Mouse (Mus musculus) intestine, embryonic 15.5 days (tissue): Measurements from ENCODE around the gene Fam228a. TPM values are rescaled to one million over a fixed set of nuclear protein-coding genes. Genes with fewer than 3 reads are reported as not detected.
"Not testable (repeated sequence)": the region's sequence is repeated elsewhere in the genome, so short reads cannot be mapped to it uniquely, and the experiment has no call there.

Experiments used
- ATAC-seq: fragments of 200-750 bp; cut with Nextera tagmentation; 2 replicates; pipeline ENCODE4 v1.8.0; 2017; ENCODE audit warnings: moderate TSS enrichment, moderate library complexity
- H3K27ac ChIP-seq: fragments of 300-500 bp; sonication (generic); 2 replicates; pipeline ENCODE4 v1.5.1; 2015; ENCODE audit warnings: mild to moderate bottlenecking, inconsistent platforms
- H3K27me3 ChIP-seq: fragments of 300-500 bp; sonication (generic); replicated peaks from 2 replicates; pipeline ENCODE4 v1.6.1; 2015; ENCODE audit warnings: inconsistent platforms
- H3K36me3 ChIP-seq: fragments of 300-500 bp; sonication (generic); 2 replicates; pipeline ENCODE4 v1.6.1; 2015; ENCODE audit warnings: inconsistent platforms
- H3K4me1 ChIP-seq: fragments of 300-500 bp; sonication (generic); replicated peaks from 2 replicates; pipeline ENCODE4 v1.6.1; 2015; ENCODE audit warnings: inconsistent platforms
- H3K4me2 ChIP-seq: fragments of 300-500 bp; sonication (generic); replicated peaks from 2 replicates; pipeline ENCODE4 v1.6.1; 2015; ENCODE audit warnings: mild to moderate bottlenecking, inconsistent platforms
- H3K4me3 ChIP-seq: fragments of 300-500 bp; sonication (generic); replicated peaks from 2 replicates; pipeline ENCODE4 v1.5.1; 2015; ENCODE audit warnings: inconsistent platforms
- H3K9ac ChIP-seq: fragments of 300-500 bp; sonication (generic); 2 replicates; pipeline ENCODE4 v1.6.1; 2015; ENCODE audit warnings: inconsistent platforms
- H3K9me3 ChIP-seq: fragments of 300-500 bp; sonication (generic); 2 replicates; pipeline ENCODE4 v1.6.1; 2016; ENCODE audit warnings: inconsistent platforms
- WGBS: fragments of 180-500 bp; shearing (Covaris S2); methylation state at CpG from one replicate; pipeline ENCODE4 v1.1.7; 2015; 5-methylcytosine and 5-hydroxymethylcytosine counted together
- polyA plus RNA-seq: library from polyadenylated mRNA; unstranded; fragments of >200 nt; fragmentation: Nextera tagmentation; extraction: Ambion mirVana; gene quantifications from 2 replicates; pipeline ENCODE4 v1.2.1, GENCODE M21; 2015

Gene Fam228a
- polyA plus RNA-seq, 1 experiment from 2014 or later, result 0.14 TPM

DNA sequence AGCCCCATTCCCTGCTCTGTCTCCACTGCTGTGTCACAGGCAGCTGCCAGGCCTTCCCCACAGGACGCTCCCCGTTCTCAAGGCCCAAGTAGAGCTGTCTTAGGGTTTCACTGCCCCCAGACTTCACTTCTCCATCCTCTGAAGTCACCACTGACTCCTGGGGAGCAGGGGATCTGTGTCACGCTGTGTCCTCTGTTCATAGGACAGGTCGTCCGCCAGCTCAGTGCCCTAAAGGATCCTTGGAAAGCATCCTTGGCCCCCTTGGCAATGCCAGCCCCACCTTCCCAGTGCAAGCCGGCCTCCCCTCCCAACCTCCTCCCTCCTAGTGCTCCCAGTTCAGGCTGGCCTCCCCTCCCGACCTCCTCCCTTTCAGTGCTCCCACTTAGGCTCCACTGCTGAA lies 28.3 kb downstream of the Fam228a start:
- Histone ChIP-seq H3K9ac (no peak overlapping the region), H3K4me2 (no peak overlapping the region), H3K27me3 (no peaks in the 10 kb centered on the region), H3K4me3 (no peak overlapping the region), H3K27ac (no peak overlapping the region), H3K9me3 (no peaks in the 10 kb centered on the region), H3K36me3 (peaks cover 25% of the 10 kb centered on the region), H3K4me1 (no peaks in the 10 kb centered on the region)
- 90% methylated on average over 7 of the region's 7 CpGs for WGBS
- ATAC-seq, result no peak

DNA sequence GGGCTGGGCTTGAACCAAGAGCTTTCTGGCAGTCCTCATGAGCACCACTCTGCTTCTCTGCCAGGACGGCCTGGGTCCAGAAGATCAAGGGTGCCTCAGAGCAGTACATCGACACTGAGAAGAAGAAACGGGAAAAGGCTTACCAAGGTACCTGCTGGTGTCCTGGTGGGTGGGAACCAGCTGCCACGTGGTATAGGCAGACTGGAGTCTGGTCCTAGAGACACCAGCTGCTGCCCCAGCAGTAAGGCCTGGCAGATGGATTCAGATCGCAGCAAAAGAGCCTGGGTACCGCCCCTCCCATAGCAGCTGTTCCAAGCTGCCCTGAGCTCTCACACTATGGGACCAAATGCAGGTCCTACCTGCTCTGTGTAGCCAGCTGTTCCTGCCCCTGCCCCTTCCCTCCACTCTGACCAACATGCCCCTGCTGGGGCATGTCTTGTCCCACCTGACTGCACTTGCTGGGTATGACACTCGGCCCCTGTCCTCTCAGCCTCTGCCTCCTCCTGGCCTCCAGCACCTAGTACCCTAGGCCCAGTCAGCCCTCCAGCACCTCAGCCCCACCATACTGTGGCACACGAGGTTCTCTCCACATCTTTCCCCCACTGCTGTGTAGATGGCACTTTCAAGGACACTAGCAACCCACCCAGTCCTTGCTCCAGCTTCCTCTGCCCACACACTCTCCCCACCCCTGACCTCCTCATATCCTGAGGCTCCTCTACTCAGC lies 29.2 kb downstream of the Fam228a start:
- Histone ChIP-seq H3K27ac (no peak overlapping the region), H3K27me3 (no peaks in the 10 kb centered on the region), H3K36me3 (peaks cover 25% of the 10 kb centered on the region), H3K4me1 (no peaks in the 10 kb centered on the region), H3K4me3 (no peak overlapping the region), H3K4me2 (no peak overlapping the region), H3K9ac (no peak overlapping the region), H3K9me3 (no peaks in the 10 kb centered on the region)
- WGBS, result 80% methylated on average over 8 of the region's 8 CpGs
- ATAC-seq, result peak; percentile 31; the same call in 1 of the 2 replicates

- Histone ChIP-seq H3K36me3 (peaks cover 25% of the 10 kb centered on the region), H3K27ac (no peak overlapping the region), H3K4me3 (no peak overlapping the region), H3K4me1 (no peaks in the 10 kb centered on the region), H3K27me3 (no peaks in the 10 kb centered on the region), H3K9ac (no peak overlapping the region), H3K9me3 (no peaks in the 10 kb centered on the region), H3K4me2 (no peak overlapping the region)
- WGBS, result 89% methylated on average over 4 of the region's 4 CpGs
- ATAC-seq, result no peak
Measured at GRCm38 (mm10) chr12:4708296-4708695, 29.9 kb downstream of the Fam228a start.

DNA sequence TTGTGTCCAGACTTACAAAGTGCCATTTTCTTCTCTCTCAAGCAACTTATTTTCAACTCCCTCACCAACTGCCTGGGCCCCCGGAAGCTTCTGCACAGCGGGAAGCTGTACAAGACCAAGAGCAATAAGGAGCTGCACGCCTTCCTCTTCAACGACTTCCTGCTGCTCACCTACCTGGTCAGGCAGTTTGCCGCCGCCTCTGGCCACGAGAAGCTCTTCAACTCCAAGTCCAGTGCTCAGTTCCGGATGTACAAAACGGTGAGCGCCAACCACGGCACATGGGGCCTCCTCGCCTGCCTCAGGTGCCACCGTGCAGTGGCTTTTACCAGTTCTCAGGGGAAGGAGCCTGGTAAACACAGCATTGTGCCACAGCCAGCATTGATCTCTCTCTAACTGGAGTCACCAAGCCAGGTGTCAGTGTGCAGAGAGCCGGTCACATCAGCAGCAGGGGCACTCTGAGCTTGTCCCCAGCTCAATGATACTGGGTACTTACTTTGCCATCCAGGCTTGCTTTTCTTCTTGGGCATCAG lies 30.7 kb downstream of the Fam228a start:
- H3K4me1 ChIP-seq, result no peaks in the 10 kb centered on the region
- no peak overlapping the region for H3K4me3 ChIP-seq
- WGBS, result 88% methylated on average over 14 of the region's 14 CpGs
- H3K36me3 ChIP-seq, result peaks cover 23% of the 10 kb centered on the region
- ATAC-seq, result no peak
- no peak overlapping the region for H3K9ac ChIP-seq
- H3K27me3 ChIP-seq, result no peaks in the 10 kb centered on the region
- no peak overlapping the region for H3K27ac ChIP-seq
- H3K4me2 ChIP-seq, result no peak overlapping the region
- H3K9me3 ChIP-seq, result no peaks in the 10 kb centered on the region

DNA sequence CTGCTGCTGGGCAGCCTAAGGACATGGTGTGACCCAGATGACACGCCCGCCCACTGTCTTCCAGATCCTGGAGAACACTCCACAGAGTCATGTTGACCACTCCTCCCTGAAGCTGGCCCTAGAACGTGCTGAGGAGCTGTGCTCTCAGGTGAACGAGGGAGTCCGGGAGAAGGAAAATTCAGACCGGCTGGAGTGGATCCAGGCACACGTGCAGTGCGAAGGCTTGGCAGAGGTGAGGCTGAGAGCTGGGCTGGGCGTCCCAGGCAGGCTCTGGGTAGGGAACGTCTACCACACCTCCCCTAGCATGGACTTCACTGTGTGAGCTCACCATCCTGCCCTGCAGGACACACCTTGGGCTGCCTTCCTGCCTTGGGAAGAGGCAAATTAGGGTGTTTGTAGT lies 31.3 kb downstream of the Fam228a start:
- no peaks in the 10 kb centered on the region for H3K9me3 ChIP-seq
- 83% methylated on average over 10 of the region's 10 CpGs for WGBS
- H3K36me3 ChIP-seq, result peaks cover 22% of the 10 kb centered on the region
- no peak overlapping the region for H3K4me3 ChIP-seq
- no peak overlapping the region for H3K4me2 ChIP-seq
- H3K27ac ChIP-seq, result no peak overlapping the region
- no peak for ATAC-seq
- no peaks in the 10 kb centered on the region for H3K4me1 ChIP-seq
- H3K9ac ChIP-seq, result no peak overlapping the region
- H3K27me3 ChIP-seq, result no peaks in the 10 kb centered on the region

DNA sequence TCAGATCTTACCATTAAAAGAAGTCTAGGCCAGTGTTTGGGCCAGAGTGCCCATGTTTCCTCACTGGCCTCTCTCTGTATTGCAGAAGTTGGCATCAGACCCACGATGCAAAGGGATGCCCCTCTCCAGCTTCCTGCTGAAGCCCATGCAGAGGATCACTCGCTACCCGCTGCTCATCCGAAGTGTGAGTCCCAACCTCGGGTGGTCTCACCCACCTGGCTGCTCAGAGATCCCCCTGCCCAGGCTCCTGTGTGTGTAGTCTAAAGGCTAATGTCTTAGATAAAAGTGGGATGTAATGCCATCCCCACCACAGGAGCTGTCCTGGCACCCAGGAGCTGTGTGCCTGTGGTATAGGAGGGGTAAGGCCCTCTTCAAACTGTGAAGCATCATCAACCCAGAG lies 32.1 kb downstream of the Fam228a start:
- Histone ChIP-seq H3K36me3 (peaks cover 19% of the 10 kb centered on the region), H3K27ac (no peak overlapping the region), H3K9ac (no peak overlapping the region), H3K9me3 (no peaks in the 10 kb centered on the region), H3K27me3 (no peaks in the 10 kb centered on the region), H3K4me3 (no peak overlapping the region), H3K4me2 (no peak overlapping the region), H3K4me1 (no peaks in the 10 kb centered on the region)
- 94% methylated on average over 5 of the region's 5 CpGs for WGBS
- ATAC-seq, result no peak

DNA sequence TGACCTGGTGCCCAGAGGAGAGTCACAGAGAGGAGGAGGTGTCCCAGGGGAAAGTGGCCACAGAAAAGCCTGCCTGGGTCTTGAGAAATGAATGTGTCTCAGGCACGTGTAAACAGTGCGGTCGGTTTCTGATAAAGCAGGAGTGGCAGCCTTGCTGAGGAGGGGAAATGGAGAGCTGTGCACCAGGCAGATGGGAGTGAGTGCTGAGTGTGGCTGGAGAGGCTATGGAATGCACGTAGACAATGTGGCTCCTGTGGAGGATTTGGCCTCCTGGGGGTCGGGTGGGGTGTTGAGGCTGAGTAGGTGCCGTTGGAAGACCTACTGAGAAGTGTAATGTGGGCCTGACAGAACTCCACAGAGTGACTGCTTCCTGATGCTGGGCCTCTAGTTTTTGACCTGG lies 32.6 kb downstream of the Fam228a start:
- not testable (repeated sequence) for H3K9me3 ChIP-seq, H3K4me1 ChIP-seq, H3K27ac ChIP-seq, ATAC-seq, H3K4me3 ChIP-seq, H3K4me2 ChIP-seq, H3K27me3 ChIP-seq, H3K9ac ChIP-seq
- WGBS, result 39% methylated on average over 6 of the region's 6 CpGs
- H3K36me3 ChIP-seq, result peaks cover 19% of the 10 kb centered on the region

- Histone ChIP-seq H3K4me1 (no peaks in the 10 kb centered on the region), H3K9ac (no peak overlapping the region), H3K4me3 (no peak overlapping the region), H3K27ac (no peak overlapping the region), H3K4me2 (no peak overlapping the region), H3K9me3 (no peaks in the 10 kb centered on the region), H3K27me3 (no peaks in the 10 kb centered on the region), H3K36me3 (0 out of 2 replicates have a peak, but pooled peaks cover 5% of the 10 kb centered on the region)
- ATAC-seq, result no peak
- 81% methylated on average over 1 of the region's 1 CpGs for WGBS
Measured at GRCm38 (mm10) chr12:4694534-4694933, 43.7 kb downstream of the Fam228a start.

DNA sequence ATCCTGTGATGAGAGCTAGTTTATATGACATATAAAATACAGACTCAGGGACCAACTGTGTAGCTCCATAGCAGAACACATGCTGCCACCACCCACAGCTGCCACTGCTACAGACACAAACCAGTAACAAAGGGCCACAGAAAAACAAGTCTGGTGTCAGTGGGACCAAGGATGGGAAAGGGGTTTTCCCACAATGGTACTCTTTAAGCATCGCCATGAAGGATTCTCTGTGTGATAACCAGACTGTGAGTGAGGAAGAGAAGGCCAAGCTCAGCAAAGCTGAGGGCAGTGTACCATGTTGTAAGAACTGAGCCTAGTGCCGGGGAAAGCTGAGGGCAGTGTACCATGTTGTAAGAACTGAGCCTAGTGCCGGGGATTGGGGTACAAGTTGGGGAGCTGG lies 47.0 kb downstream of the Fam228a start:
- no peak overlapping the region for H3K9ac ChIP-seq

DNA sequence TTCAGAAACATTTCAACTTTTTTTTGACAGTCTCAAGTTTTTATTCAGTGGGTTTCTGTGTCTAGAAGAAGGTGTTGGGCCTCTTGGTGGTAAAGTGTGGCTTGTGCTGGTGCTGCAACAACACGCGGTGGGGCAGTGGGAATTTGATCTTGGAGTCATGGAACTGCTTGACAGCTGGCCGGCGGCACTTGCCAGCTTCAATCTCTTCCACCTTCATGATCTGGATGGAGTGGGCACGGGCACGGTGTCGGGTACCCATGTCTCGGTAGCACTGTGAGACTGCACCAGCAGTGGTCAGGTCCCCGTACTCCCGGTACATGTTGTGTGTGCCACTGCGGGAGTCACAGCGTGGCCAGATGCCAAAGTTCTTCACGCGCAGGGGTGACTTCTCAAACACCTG lies 48.9 kb downstream of the Fam228a start:
- no peak overlapping the region for H3K4me2 ChIP-seq
- H3K27me3 ChIP-seq, result no peaks in the 10 kb centered on the region
- H3K4me3 ChIP-seq, result no peak overlapping the region
- WGBS, result 96% methylated on average over 14 of the region's 14 CpGs
- H3K36me3 ChIP-seq, result no peaks in the 10 kb centered on the region
- no peak overlapping the region for H3K9ac ChIP-seq
- no peak for ATAC-seq
- H3K4me1 ChIP-seq, result no peaks in the 10 kb centered on the region
- no peaks in the 10 kb centered on the region for H3K9me3 ChIP-seq
- H3K27ac ChIP-seq, result no peak overlapping the region

More for the DNA sequence above, 47.0 kb downstream of the Fam228a start:
- no peaks in the 10 kb centered on the region for H3K36me3 ChIP-seq
- H3K4me2 ChIP-seq, result no peak overlapping the region
- no peak overlapping the region for H3K4me3 ChIP-seq
- H3K27ac ChIP-seq, result no peak overlapping the region
- no peak for ATAC-seq
- H3K4me1 ChIP-seq, result no peaks in the 10 kb centered on the region
- no peaks in the 10 kb centered on the region for H3K27me3 ChIP-seq
- WGBS, result 88% methylated on average over 3 of the region's 3 CpGs
- H3K9me3 ChIP-seq, result no peaks in the 10 kb centered on the region

DNA sequence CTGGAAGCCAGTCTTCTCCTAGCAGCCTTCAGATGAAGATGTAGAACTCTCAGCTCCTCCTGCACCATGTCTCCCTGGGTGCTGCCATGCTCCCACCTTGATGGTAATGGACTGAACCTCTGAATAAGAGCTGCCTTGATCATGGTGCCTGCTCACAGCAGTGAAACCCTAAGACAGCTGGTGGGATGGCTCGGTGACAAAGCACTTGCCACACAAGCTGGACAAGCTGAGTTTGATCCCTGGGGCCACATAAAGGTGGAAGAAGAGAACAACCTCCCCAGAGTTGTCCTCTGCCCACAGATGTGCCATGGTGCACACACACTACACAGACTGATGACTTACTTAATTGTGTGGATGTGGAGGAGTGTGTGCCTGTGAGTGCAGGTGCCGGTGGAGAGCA lies 49.8 kb downstream of the Fam228a start:
- Histone ChIP-seq H3K9ac (no peak overlapping the region), H3K9me3 (no peaks in the 10 kb centered on the region), H3K4me3 (no peak overlapping the region), H3K27me3 (no peaks in the 10 kb centered on the region), H3K4me2 (no peak overlapping the region), H3K36me3 (no peaks in the 10 kb centered on the region), H3K27ac (no peak overlapping the region), H3K4me1 (no peaks in the 10 kb centered on the region)
- ATAC-seq, result no peak
- WGBS, result 89% methylated on average over 2 of the region's 2 CpGs

GRCm38 (mm10) chr12:4685441-4685840 lies 52.8 kb downstream of the Fam228a start:
- H3K4me3 ChIP-seq, result no peak overlapping the region
- H3K27me3 ChIP-seq, result no peaks in the 10 kb centered on the region
- no peak overlapping the region for H3K9ac ChIP-seq
- no peak for ATAC-seq
- no peak overlapping the region for H3K4me2 ChIP-seq
- no peaks in the 10 kb centered on the region for H3K4me1 ChIP-seq
- H3K9me3 ChIP-seq, result no peaks in the 10 kb centered on the region
- no peak overlapping the region for H3K27ac ChIP-seq
- 91% methylated on average over 4 of the region's 4 CpGs for WGBS
- no peaks in the 10 kb centered on the region for H3K36me3 ChIP-seq

- Histone ChIP-seq H3K36me3 (no peaks in the 10 kb centered on the region), H3K4me2 (no peak overlapping the region), H3K27ac (no peak overlapping the region), H3K27me3 (no peaks in the 10 kb centered on the region), H3K9me3 (no peaks in the 10 kb centered on the region), H3K4me1 (no peaks in the 10 kb centered on the region), H3K4me3 (no peak overlapping the region), H3K9ac (no peak overlapping the region)
- WGBS, result 71% methylated on average over 4 of the region's 4 CpGs
- ATAC-seq, result no peak
Measured at GRCm38 (mm10) chr12:4679971-4680370, 58.3 kb downstream of the Fam228a start.
